Mouse (Mus musculus) left cerebral cortex, postnatal 36 days (tissue): ENCODE results near the gene Serpina3j. TPM values are rescaled to one million over a fixed set of nuclear protein-coding genes. Genes with fewer than 3 reads are reported as not detected.
"Not testable (repeated sequence)": the region's sequence is repeated elsewhere in the genome, so short reads cannot be mapped to it uniquely, and the experiment has no call there.

Experiments
- DNase-seq, 2 experiments: peaks; one replicate each; pipeline ENCODE4 v3.0.0; 2021 to 2022; ENCODE audit warnings: low spot score in 2 of 2, mixed read lengths in 1 of 2
- intact Hi-C: fragments of 180-260 bp; cut with DNase I; formaldehyde crosslinking; loops from one replicate; pipeline ENCODE4 v1.15.1; 2025
- total RNA-seq, 2 experiments: library from RNA; stranded (reverse); gene quantifications; 2 replicates each; pipeline ENCODE4 v1.2.3; 2021

Gene Serpina3j
- not detected for total RNA-seq

DNA sequence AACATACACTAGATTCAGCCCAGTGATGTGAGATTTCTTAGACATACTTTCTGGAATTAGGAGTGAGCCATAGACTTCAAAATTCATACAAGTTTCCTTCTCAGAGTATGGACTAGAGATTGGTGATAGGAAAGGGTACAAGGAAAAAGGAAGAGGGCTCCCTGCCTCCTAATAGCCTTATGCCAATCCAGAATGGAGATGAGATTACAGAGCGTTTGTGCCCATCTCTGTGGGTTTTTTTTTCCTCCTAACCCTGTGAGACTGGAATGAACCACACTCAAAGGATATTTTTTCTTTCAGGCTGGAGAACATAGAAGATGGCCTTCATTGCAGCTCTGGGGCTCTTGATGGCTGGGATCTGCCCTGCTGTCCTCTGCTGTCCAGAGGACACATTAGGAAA, at the start of gene Serpina3j:
Gene Serpina3j (plus strand): TSS at position 301 of the 400 bp plus-strand sequence.
- intact Hi-C loops, result no loop called here
- DNase-seq, result no peak

DNA sequence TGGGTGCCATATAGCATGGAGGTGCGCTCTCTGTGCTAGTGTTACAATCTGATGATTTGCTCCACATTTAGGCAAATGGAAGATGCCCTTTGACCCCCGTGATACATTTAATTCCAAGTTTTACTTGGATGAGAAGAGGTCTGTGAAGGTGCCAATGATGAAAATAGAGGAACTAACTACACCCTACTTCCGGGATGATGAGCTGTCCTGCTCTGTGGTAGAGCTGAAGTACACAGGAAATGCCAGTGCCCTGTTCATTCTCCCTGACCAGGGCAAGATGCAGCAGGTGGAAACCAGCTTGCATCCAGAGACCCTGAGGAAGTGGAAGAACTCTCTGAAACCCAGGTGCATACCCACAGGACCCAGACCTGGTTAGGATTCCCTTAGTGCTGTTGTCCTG, 48.0 kb upstream of the Serpina3j start:
- intact Hi-C loops, result no loop called here
- no peak for DNase-seq

DNA sequence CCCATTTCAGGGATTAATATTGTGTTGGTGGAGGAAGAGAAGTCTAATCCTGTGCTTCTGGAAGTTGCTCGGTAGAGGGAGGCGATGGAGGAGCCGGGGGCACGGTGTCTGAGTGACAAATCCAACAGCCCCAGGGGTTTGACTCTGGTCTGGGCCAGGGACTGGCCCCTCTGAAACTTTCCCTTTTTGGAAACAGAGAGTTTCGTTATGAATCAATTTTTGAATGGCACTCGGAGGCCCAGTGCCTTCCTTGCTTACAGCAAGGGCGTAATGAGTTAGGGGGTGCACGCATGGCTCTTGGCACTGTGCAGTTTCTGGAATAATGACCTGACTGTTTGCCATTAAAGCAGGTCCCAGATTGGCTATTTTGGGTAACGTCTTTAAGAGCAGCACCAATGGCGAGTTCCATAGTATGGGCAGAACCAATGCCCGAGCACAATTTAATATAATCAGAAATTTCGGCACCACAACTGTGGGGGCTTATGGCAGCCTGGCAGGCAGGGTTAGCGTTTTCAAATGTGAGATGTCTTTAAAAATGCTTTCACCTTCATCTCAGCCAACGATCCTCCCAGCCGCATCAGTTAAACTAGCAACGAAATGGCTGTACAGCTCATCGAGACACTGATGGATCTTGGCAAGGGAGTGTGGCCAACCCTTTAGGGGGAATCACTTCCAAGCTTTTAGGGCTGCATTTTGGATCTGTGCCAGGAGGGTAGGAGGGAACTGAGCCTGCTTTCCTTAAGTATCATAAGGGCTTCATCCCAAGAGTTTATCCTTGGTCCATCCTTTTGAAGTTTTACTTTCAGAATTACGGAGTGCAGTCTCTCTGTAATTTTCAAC, 35.9 kb upstream of the Serpina3j start:
- no peak for DNase-seq
- intact Hi-C loops, result no loop called here

DNA sequence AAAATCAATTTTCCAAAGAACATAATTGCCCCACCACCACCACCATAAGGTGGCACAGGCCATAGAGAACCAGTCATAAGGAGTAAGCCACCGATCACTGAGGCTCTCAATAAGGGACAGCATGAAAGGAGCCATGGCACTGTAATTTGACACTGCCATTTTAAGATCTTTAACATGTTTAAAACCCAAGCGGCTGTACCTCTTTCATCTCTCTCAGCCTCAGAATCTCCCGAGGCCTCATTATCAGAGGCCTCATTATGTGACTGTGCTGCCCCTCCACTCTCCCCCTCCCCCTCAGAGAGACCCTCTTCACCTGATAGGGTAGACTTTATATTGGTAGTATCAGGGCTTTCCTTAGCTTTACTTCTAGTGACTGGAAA, 35.3 kb upstream of the Serpina3j start:
- DNase-seq, result no peak
- intact Hi-C loops, result no loop called here

DNA sequence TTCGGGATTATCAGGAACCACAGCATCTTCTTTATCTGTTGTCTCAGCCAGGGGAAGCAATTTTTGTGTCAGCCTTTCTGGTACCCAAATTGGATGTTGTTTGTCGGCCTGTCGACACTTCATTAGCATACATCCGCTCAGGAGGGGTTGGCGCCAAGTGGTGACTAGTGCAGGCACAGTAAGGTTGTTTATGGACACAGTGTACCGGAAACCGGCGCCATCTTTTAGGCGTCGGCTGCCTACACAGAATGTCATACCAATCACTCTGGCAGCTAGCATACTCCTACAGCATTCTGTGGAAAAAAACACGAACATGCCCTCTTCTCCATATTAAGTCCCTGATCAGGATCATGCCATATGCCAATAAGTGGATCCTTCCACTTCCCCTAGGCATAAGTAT, 31.0 kb upstream of the Serpina3j start:
- intact Hi-C loops, result no loop called here
- no peak for DNase-seq

DNA sequence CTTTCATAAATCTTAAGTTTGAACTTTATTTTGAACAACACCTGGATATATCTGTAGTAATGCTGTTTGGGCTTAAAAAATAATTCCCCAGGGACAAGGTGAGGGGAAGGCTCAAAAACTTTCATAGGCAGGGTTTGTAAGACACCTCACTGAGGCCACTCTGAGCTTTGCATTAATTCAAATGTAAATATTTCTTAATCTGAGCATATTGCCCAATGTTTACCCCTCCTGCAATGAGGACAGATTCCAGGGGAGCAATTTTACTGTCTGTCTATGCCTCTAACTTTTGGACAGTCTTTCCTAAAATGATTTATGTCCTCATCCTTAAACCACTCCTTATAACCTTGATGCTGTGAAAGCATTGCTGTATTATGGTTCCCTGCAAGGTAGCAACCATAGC, 26.0 kb upstream of the Serpina3j start:
- no peak for DNase-seq
- intact Hi-C loops, result no loop called here

DNA sequence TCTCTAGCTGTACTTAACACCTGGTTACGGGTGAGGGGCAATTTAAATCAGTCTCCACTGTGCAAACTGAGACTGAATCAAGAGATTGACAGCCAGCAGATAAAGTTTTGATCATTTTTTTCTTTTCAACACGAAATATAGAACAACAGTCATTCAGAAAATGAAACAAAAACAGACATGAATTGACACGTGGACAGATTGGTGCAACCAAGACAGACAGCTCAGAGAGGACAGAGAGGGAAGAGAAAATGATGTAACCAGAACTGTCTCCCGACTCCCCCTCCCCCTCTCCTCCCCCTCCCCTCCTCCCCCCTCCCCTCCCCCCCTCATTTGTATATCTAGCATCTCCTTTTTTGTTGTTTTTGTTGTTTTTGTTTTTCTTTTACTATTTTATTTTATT, 24.5 kb upstream of the Serpina3j start:
- DNase-seq, result no peak
- intact Hi-C loops, result no loop called here

DNA sequence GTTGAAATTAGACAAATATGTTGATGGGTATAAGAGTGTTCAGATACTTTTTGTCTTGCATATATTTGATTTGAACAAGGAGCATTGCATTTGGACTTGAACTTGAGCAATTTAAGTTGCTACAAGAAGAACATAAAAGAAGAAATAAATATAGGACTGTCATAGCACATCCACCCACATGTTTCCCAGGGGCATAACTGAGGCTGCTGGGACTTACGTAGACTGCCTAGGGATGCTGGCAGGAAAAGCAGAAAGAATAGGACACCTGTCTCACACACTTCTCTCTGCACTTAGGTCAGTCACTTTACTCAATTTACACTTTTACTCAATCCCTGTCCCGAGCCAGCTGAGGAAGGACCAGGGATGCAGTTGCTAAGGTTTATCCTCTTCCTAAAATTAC, 20.4 kb upstream of the Serpina3j start:
- intact Hi-C loops, result no loop called here
- DNase-seq, result no peak

DNA sequence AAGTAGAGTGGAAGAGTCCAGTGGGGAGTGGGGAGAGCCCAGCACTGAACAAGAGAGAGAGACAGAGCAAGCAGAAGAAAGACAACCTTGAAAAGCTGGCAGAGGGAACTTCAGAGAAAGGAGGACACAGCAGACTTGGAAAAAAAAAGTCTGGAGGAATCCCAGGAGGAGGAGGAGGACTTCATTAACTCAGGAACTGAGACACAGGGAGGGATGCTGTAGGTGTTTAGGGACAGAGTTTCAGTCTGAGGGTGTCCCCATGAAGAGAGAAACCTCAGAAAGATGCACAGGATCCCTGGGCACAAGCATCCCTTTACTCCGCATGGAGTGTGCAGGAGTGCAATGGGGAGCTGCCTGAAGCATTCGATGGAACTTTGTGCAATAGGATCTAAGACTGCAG, 16.3 kb upstream of the Serpina3j start:
- intact Hi-C loops, result no loop called here
- DNase-seq, result peak in 1 of 2 experiments; percentile 9

DNA sequence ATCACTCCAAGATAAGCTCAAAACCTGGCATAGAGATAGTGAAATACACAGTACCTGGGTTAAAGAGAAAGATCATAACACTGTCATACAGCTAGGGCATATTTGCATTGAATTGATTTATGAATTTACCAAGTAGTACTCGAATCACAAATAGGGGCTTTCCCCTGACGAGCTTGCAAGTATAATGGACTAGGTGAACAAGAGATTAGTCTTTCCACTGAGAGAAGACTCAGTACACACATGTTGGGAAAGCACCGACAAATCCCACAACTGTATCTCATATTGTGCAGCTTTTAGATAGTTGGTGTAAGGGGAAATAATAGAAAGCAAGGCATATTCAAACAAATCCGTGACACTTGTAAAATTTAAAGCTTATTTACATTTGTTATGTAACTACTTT, 8.4 kb upstream of the Serpina3j start:
- no peak for DNase-seq

DNA sequence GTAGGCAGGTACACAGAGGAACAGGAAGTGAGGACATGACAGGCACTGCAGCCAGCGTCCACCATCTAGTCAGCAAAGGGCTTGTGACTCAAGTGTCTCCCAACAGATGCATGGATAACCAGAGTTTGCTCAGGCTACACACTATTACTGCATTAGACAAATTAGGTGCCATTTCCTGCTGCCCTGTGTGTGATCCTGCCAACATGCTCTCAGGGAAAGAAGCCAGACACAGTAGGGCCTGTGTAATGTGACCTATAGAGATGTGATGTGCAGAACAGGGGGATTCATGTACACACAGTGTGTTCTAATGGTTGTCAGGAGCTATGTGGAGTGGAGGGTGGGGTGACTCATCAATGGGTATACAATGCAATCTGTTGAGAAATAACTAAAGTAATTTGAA, 8.1 kb downstream of the Serpina3j start:
- no peak for DNase-seq
- intact Hi-C loops, result no loop called here

More for the DNA sequence above, 8.4 kb upstream of the Serpina3j start:
- intact Hi-C loops, result no loop called here

DNA sequence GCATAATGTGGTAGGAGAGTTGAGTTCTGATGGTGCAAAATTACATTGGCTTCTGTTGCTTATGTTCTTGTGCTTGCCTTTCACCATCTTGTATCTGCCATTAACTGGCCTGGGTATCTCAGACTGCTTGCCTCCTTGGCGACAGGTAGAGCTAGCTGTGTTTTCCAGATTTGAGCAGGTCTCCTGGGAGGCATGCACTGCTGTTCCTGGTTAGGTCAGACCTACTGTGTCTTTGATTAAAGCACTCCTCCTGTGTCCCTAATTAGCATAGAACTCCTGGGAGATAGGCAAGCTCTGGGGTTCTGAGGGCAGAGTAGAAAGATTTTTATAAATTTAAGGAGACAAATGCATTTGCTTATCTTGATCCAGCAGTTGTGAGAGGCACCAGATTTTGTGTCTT, 17.3 kb downstream of the Serpina3j start:
- intact Hi-C loops, result no loop called here
- no peak for DNase-seq

DNA sequence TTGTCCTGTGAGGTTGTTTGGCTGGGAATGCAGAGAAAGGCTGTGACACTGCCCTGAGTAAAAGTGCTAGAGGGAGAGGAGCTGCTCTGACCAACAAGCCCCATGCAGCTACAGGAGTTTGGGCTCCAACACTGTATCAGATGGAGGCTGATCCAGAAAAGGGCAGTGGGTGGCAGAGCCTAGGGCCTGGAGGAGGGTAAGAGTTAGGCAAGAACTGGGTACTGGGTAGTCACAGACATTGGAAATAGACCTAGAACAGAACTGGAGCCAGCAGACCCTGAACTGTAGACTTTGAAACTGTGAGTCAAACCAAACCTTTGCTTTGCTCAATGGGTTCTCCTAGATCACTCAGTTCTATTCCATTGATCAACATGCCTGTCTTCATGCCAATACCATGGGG, 22.5 kb downstream of the Serpina3j start:
- DNase-seq, intact Hi-C loops: not testable (repeated sequence)

DNA sequence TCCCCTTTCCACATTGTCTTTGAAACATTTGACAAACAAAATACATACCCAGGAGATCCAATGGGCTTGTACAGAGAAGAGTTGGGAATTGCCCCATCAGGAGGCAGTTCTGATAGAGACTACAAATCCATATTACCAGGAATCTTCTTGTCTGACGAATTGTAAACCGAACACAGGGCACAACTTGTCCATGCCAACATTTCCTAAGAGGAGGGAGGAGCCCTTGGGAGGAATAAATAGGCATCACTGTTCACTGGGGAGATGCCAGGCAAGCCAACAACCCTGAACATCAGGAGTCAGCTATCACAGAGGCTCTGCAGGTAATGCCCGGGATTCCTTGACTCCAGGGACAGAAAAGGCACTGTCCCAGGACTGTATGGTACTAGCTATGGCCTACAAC, 23.9 kb downstream of the Serpina3j start, which contains the start of the genes Serpina3k and Serpina3m:
Gene Serpina3k (plus strand): TSS at position 261 of the 400 bp plus-strand sequence.
Gene Serpina3m (plus strand): TSS at position 261 of the 400 bp plus-strand sequence.
- DNase-seq, result not testable (repeated sequence)

DNA sequence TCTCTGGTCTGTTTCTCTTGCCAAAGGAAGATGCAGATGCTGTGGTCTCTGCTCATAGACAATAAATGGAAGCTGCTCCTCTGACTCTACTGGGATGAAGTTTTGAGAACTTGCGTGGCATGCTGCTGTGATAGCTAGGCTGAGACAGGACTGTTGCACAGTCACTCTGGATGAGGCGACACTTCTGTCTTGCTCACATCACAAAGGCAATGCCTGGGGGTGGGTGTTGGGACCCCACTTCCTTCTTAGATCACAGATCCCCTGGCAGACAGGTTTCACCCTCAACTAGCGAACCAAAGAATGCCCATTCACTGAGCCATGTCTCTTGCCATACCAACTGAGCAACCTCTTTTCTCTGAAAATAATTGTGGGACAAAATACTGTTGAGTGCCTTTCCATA, 24.4 kb downstream of the Serpina3j start:
- no peak for DNase-seq
- intact Hi-C loops, result no loop called here

More for the DNA sequence above, 23.9 kb downstream of the Serpina3j start, which contains the start of the genes Serpina3k and Serpina3m:
- intact Hi-C loops, result not testable (repeated sequence)

DNA sequence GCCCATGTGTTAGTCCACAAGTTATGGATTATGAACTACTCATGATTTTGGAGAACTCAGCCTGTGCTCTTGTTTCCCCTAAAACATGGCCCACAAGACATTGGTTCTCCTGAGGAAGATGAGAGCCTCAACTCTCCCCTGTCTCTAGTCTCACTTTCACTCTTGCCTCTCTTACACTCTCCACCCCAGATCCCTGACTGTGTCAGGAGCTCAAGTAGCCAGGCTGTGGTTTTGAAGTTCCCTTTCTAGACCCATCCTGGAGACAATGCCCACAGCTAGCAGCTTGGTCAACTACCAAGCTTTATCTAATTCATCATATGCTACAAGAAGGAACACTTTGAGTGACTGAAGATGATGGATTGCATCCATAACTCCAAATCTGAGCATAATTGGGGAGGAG, 28.1 kb downstream of the Serpina3j start:
- intact Hi-C loops, result not testable (repeated sequence)

DNA sequence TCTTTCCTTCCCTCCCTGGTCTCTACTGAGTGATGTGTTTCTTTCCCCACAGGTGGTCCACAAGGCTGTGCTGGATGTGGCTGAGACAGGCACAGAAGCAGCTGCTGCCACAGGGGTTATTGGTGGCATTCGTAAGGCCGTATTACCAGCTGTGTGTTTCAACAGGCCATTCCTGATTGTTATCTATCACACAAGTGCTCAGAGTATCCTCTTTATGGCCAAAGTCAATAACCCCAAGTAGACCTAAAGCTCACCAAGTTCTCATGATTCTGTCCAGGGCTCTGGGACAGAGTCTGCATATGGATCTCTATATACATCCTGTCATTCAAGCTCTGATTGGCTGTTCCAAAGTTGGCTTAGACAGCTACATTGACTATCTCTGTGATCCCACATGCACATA, 30.8 kb downstream of the Serpina3j start:
- intact Hi-C loops, result no loop called here
- DNase-seq, result no peak

More for the DNA sequence above, 28.1 kb downstream of the Serpina3j start:
- DNase-seq, result not testable (repeated sequence)

DNA sequence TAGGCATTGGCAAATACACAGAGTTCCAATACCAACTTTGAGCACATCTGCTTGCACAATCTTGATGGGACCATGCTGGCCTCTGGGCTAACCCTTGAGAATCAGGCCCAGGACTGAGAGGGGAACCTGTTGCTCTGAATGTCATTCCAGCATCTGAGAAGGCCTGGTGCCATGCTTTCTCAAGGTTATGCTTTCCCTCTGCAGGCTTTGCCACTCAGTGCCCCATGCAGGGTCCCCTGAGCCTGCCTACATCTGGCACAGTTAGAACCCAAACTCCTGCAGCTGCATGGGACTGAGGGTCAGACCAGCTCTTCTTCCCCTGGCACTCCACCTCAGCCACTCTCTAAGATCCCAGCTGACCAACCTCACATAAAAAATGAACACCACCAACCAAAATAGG, 31.4 kb downstream of the Serpina3j start:
- intact Hi-C loops, result no loop called here
- no peak for DNase-seq

DNA sequence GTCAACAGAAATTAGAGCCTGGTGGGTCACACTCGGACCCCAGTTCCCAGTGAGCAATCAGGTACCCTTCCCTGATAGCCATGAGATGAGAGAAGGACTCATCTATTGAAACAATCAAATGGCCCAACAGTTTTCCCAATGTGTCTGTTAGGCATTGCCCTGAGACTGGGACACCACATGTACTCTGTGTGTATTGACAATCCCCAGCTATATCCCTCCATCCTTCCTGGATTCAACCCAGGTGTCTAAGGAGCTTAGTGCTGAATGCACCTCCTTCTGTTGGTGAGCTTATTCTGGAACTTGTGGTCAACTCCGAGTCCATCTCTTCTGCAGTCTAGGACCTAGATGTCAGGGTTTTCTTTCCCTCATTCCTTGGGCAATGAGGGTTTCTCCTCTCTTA, 32.7 kb downstream of the Serpina3j start:
- DNase-seq, result no peak
- intact Hi-C loops, result no loop called here

DNA sequence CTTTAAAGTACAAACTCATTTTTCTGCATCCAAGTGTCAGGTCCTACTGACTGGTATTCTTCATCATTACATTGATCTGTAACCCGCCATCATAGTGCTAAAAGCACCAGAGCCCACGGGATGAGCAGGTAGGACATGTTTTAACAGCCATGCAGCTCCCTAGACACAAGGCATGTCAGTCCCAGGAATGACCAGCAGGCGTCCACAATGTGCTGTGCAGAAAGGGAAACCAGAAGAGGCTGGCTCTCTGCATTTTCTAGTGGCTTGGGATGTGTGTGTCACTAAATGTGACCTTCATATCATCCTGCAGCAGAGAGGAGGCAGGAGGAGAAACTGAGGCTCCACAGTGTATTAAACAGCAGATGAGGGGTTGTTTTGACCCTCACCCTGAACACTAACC, 37.5 kb downstream of the Serpina3j start:
- intact Hi-C loops, result loop anchor here (5.0 kb wide), 1 partner anchor 65 kb away; no protein-coding TSS in a partner anchor

DNA sequence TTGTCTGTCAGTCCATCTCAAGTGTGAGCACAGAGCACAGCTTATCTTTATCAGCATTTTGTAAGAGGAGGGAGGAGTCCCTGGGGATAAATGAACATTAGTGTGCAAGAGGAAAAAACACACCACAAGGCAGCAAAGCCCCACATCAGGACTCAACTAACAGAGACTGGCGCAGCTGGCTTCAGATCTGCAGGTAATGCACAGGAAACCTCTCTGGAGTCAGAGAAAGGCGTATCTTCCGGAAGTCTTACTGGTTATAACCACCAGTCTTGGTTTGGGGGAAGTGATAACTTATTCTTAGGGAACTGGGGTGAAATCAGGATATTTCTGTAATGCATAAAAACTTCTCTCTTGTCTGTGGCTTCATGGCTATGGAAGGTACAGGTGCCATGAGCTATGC, 41.7 kb downstream of the Serpina3j start:
- no peak for DNase-seq
- intact Hi-C loops, result no loop called here

More for the DNA sequence above, 37.5 kb downstream of the Serpina3j start:
- peak; percentile 32 to 41 for DNase-seq
